Mouse (Mus musculus): Measurements from ENCODE around the gene Adpgk.

The Adpgk gene

GRCm38 (mm10) chr9:59290957-59291687 is at the start of gene Adpgk:
Gene Adpgk, plus strand, starts transcription at chr9:59291558.
- in situ Hi-C loops (cut with MboI, MseI): no loop called here

- in situ Hi-C loops (cut with MboI, MseI): no loop called here
These were observed 46.2 kb upstream of the Adpgk start for GRCm38 (mm10) chr9:59245181-59245580.

GRCm38 (mm10) chr9:59246456-59247029 is 44.8 kb upstream of the Adpgk start:
- in situ Hi-C loops (cut with MboI, MseI): no loop called here

- in situ Hi-C loops (cut with MboI, MseI): no loop called here
These were observed 42.0 kb upstream of the Adpgk start for GRCm38 (mm10) chr9:59249359-59249758.

DNA sequence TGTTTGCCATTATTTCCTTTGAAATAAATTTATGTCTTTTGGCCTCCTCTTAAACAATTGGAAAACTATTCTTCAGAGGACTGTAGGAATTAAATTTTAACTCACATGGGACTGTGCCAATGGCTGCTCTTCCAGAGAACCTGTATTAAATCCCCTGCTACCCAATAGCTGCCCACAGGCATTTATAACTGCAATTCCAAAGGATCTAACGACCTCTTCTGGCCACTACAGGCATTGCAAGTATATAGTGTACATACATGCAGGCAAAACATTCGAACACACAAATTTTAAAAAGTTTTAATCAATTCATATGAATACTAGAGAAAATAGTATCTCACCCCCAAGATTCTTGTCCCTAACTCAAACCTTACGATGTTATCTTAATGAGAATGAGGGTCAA is 41.1 kb upstream of the Adpgk start:
- in situ Hi-C loops (cut with MboI, MseI): no loop called here

GRCm38 (mm10) chr9:59254716-59255421 is 36.5 kb upstream of the Adpgk start:
- in situ Hi-C loops (cut with MboI, MseI): no loop called here

GRCm38 (mm10) chr9:59259806-59260454 is 31.4 kb upstream of the Adpgk start:
- in situ Hi-C loops (cut with MboI, MseI): loop anchor here in 1 of 2 experiments (10.0 kb wide), 1 partner anchor 355 kb away; no protein-coding TSS in a partner anchor

- in situ Hi-C loops (cut with MboI, MseI): loop anchor here in 1 of 2 experiments (10.0 kb wide), 1 partner anchor 362 kb away; no protein-coding TSS in a partner anchor
These were observed 25.0 kb upstream of the Adpgk start for GRCm38 (mm10) chr9:59266332-59266731.

DNA sequence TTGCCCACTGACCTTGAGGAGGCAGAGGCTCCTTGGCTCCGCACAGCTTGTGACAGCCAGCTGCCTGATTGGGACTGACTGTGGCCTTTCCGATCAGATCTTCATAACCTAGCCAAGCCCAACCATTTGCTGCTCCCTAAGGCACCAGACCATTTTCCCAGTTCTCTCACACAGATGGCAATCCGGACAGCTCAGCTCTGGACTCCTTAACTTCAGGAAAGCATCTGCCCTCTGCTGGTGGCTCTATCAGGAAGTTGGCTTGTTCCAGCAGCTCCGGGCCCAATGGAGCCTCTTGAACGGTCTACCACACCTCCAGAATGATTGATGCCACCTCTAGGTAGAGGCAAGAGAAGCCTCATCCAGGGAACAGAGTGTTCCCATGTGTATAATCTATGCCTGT is 21.6 kb upstream of the Adpgk start:
- in situ Hi-C loops (cut with MboI, MseI): loop anchor here in 1 of 2 experiments (10.0 kb wide), 1 partner anchor 365 kb away; no protein-coding TSS in a partner anchor

DNA sequence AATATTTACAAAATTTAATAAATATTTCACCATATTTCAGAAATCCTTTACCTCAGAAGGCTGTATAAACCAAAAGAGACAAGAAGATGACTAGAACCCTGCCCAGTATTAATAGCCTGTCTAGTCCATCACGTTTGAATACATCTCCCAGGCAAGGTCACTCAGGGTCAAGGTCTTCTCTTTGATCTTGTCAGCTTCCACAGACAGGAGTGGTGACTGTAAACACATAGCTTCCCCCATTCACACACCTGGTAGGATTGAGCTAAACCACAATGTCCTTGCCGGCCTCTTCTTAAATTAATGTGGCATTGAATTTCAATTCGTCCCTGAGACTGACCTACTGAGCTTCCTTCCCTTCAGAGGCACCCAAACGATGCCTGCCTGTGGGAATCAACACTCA is 20.3 kb upstream of the Adpgk start:
- in situ Hi-C loops (cut with MboI, MseI): no loop called here

GRCm38 (mm10) chr9:59271711-59272110 is 19.6 kb upstream of the Adpgk start:
- in situ Hi-C loops (cut with MboI, MseI): no loop called here

DNA sequence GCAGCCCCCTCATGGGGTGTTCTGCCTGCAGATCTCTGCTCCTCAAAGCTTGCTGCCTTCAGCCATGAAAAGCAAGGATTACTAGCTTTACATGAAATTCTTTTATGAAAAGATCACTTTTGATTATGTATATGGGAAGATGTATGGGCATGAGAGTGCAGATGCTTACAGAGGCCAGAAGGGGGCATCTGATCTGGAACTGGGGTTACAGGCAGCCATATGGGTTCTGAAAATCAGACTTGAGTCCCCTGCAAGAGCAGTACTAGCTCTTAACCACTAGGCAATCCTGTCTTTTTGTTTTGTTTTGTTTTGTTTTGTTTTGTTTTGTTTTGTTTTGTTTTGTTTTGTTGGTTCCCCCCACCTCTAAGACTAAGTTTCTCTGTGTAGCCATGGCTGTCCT is 18.2 kb upstream of the Adpgk start:
- in situ Hi-C loops (cut with MboI, MseI): no loop called here

- in situ Hi-C loops (cut with MboI, MseI): no loop called here
These were observed 16.4 kb upstream of the Adpgk start for GRCm38 (mm10) chr9:59274846-59275455.

GRCm38 (mm10) chr9:59278199-59278598 is 13.2 kb upstream of the Adpgk start:
- in situ Hi-C loops (cut with MboI, MseI): no loop called here

- in situ Hi-C loops (cut with MboI, MseI): no loop called here
These were observed 12.7 kb upstream of the Adpgk start for GRCm38 (mm10) chr9:59278694-59279093.

DNA sequence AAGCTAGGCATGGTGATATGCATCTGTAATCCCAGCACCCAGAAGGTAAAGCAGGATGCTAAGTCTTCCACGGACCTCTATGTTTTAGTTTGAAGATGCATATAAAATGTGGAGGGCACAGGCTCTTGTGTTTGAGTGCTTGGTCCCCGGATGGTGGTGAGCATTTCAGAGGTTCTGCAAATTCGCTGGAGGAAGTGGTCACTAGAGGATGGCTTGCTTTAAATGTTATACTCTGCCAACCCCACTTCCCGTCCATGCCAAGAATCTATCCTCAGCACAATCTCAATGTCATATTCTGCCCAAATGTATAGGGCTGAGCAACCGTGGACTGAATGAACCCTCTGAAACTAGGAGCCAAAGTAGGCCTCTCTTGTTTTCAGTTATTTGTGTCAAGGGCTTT is 10.5 kb upstream of the Adpgk start:
- in situ Hi-C loops (cut with MboI, MseI): loop anchor here in 1 of 2 experiments (10.0 kb wide), 1 partner anchor 266 kb away; no protein-coding TSS in a partner anchor

DNA sequence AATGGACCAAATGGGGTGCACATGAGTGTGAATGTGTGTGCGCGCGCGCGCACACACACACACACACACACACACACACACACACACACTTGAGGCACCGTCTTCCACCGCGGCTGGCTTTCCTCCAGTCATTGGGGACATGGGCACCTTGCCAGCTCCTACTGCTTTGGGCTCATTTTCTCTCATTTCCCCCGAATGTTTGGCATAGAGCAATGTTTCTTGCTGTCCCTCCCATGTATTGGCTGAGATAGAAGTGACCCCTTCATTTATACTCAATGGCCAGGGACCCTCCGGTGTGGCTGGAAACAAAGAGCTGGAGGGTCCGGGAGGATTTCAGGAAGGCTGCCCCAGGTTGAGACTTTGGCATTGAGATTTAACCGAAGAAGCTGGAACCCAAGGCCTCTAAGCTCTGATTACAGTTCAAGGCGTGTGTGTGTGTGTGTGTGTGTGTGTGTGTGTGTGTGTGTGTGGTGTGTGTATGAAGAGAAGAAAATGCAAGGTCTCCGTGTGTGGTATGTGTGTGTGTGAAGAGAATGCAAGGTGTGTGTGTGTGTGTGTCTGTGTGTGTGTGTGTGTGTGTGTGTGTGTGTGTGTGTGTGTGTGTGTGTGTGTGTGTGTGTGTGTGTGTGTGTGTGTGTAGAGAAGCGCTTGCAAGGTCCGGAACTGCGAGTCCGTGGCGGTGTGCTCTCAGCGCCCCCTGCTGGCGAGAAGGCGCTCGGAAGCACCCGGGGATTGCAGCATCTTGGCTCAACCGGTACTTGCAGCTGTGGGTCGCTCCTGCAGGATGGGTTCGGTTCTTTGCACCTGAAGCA is 9.3 kb upstream of the Adpgk start:
- in situ Hi-C loops (cut with MboI, MseI): loop anchor here in 1 of 2 experiments (10.0 kb wide), 1 partner anchor 267 kb away; no protein-coding TSS in a partner anchor

DNA sequence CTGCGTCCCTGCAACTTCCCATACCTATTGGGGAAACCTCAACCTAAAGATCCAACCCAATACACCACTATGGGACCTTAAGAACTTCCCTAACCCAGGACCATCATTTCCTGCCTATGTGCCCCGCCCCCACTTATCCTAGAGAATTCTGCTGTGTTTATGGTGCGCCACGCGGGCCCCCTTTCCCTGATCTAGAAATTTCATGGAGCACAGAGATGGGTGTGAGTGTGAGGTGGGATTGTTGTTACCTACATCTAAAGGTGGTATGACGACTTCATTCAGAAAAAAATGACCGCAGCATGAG is 8.7 kb upstream of the Adpgk start:
- in situ Hi-C loops (cut with MboI, MseI): loop anchor here in 1 of 2 experiments (10.0 kb wide), 1 partner anchor 268 kb away; no protein-coding TSS in a partner anchor

DNA sequence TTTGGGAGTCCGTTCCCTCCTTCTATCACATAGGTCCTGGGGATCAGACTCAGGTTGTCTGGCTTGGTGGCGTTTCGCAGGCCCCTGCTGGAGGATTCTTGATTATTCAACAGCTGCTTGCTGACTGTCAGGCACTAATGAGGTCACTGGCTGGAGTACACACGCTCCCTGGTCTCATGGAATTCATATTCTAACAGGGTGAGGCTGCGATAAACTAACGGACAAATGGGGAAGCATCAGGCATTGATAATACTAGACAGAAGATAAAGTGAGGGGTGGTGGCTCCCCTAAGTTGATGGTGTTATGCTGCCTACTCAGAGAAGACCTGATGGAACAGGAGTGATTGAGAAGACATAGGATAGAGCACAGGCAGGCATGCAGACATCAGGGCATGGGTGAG is 5.7 kb upstream of the Adpgk start:
- in situ Hi-C loops (cut with MboI, MseI): loop anchor here (5.0 to 10.0 kb wide), 3 partner anchors 258 to 703 kb away; partner anchors contain the start of gene Nptn (in 1 of the 2)

DNA sequence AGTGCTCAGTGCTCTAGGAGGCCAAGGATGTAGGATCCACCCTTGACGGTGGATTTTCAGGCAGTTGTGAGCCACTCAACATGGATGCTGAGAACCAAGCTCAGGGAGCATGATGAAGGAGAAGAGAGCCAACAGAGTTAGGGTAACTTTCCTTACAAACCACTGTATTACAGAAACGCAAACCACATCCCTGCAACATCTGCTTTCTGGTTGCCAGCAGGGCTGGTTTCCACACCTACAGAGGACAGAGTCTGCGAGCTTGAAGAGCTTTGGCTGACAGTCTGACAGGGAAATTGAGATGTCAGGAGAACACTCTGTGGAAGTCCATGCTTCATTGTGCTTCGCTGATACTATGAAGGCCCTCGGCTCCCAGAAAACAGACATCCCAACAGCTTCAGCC is 3.3 kb upstream of the Adpgk start:
- in situ Hi-C loops (cut with MboI, MseI): loop anchor here (5.0 to 10.0 kb wide), 3 partner anchors 261 to 706 kb away; partner anchors contain the start of gene Nptn (in 1 of the 2)
